Mouse (Mus musculus): Measurements from ENCODE around the gene Tns4.

Tns4 gene

GRCm38 (mm10) chr11:99090391-99090790 lies 1.3 kb upstream of the Tns4 start:
- no peak for DNase-seq (ENCODE audit: low spot score)

- DNase-seq (ENCODE audit: low spot score): no peak
Observed at GRCm38 (mm10) chr11:99088486-99088885, 620 bp downstream of the Tns4 start.

GRCm38 (mm10) chr11:99084366-99084765 lies 4.7 kb downstream of the Tns4 start:
- DNase-seq (ENCODE audit: low spot score): no peak

- no peak for DNase-seq (ENCODE audit: low spot score)
Observed at GRCm38 (mm10) chr11:99083516-99083915, 5.6 kb downstream of the Tns4 start.

GRCm38 (mm10) chr11:99082098-99082497 lies 7.0 kb downstream of the Tns4 start:
- no peak for DNase-seq (ENCODE audit: low spot score)

- no peak for DNase-seq (ENCODE audit: low spot score)
Observed at GRCm38 (mm10) chr11:99081566-99081965, 7.5 kb downstream of the Tns4 start.

- DNase-seq (ENCODE audit: low spot score): no peak
Observed at GRCm38 (mm10) chr11:99080902-99081543, 8.1 kb downstream of the Tns4 start.

GRCm38 (mm10) chr11:99077869-99078268 lies 11.2 kb downstream of the Tns4 start:
- no peak for DNase-seq (ENCODE audit: low spot score)

- DNase-seq (ENCODE audit: low spot score): no peak
Observed at GRCm38 (mm10) chr11:99076744-99077319, 12.3 kb downstream of the Tns4 start.

GRCm38 (mm10) chr11:99073781-99074180 lies 15.3 kb downstream of the Tns4 start:
- DNase-seq (ENCODE audit: low spot score): no peak

- no peak for DNase-seq (ENCODE audit: low spot score)
Observed at GRCm38 (mm10) chr11:99071866-99072265, 17.2 kb downstream of the Tns4 start.

- no peak for DNase-seq (ENCODE audit: low spot score)
Observed at GRCm38 (mm10) chr11:99068455-99068854, 20.7 kb downstream of the Tns4 start.

- DNase-seq (ENCODE audit: low spot score): no peak
Observed at GRCm38 (mm10) chr11:99067591-99067990, 21.5 kb downstream of the Tns4 start.

GRCm38 (mm10) chr11:99065979-99066378 lies 23.1 kb downstream of the Tns4 start:
- DNase-seq (ENCODE audit: low spot score): peak; percentile 26

GRCm38 (mm10) chr11:99065353-99065752 lies 23.8 kb downstream of the Tns4 start:
- no peak for DNase-seq (ENCODE audit: low spot score)

- DNase-seq (ENCODE audit: low spot score): no peak
Observed at GRCm38 (mm10) chr11:99063406-99064131, 25.5 kb downstream of the Tns4 start.

- no peak for DNase-seq (ENCODE audit: low spot score)
Observed at GRCm38 (mm10) chr11:99062661-99063060, 26.4 kb downstream of the Tns4 start.

- DNase-seq (ENCODE audit: low spot score): no peak
Observed at GRCm38 (mm10) chr11:99060435-99060834, 28.7 kb downstream of the Tns4 start.

GRCm38 (mm10) chr11:99055571-99056452 lies 33.3 kb downstream of the Tns4 start:
- DNase-seq (ENCODE audit: low spot score): no peak

GRCm38 (mm10) chr11:99055143-99055542 lies 34.0 kb downstream of the Tns4 start:
- no peak for DNase-seq (ENCODE audit: low spot score)

- no peak for DNase-seq (ENCODE audit: low spot score)
Observed at GRCm38 (mm10) chr11:99047643-99048042, 41.5 kb downstream of the Tns4 start.

GRCm38 (mm10) chr11:99047120-99047519 lies 42.0 kb downstream of the Tns4 start:
- no peak for DNase-seq (ENCODE audit: low spot score)

All from spleen, adult 12 weeks (tissue).